Mouse (Mus musculus) lung, adult 2 months (tissue): ENCODE measurements around the gene Lin7c.

Experiments used
- CTCF ChIP-seq: fragments of 200-500 bp; IDR thresholded peaks from 2 replicates; pipeline ENCODE4 v1.5.1; 2011; ENCODE audit warnings: mild to moderate bottlenecking, low read length, control low read depth; ENCODE audit not compliant: insufficient read depth
- POLR2A ChIP-seq: fragments of 200-500 bp; IDR thresholded peaks from 2 replicates; pipeline ENCODE4 v1.6.1; 2011; ENCODE audit warnings: low read depth, mild to moderate bottlenecking, control low read depth, low read length, borderline replicate concordance; ENCODE audit errors: extremely low read depth

DNA sequence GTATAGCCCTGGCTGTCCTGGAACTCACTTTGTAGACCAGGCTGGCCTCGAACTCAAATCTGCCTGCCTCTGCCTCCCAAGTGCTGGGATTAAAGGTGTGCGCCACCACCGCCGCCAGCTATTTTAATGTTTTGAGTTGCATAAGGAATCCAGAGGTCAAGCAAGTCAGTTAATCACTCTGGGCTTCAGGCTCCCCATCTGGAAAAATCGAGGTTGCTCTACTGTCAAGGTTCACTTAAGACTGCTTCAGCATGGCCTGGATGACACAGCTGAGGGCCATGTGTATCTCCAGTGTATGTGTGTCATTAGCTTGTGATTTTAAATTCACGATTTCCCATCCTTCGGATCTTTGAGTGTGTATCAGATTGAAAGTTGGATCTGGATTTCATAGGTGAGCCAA lies 36.8 kb downstream of the Lin7c start:
- TF ChIP-seq CTCF (no peak), POLR2A (no peak)
